Mouse (Mus musculus) testis, adult 2 months (tissue): Measurements from ENCODE around the gene Morc4.

ENCODE experiments used
- CTCF ChIP-seq: fragments of 200-500 bp; IDR thresholded peaks from 2 replicates; pipeline ENCODE4 v1.5.1; 2012; ENCODE audit warnings: low read depth, mild to moderate bottlenecking, inconsistent platforms, low read length, moderate library complexity; ENCODE audit not compliant: control insufficient read depth, insufficient read depth, insufficient replicate concordance
- POLR2A ChIP-seq: fragments of 200-500 bp; IDR thresholded peaks from 2 replicates; pipeline ENCODE4 v1.6.1; 2012; ENCODE audit warnings: low read depth, mild to moderate bottlenecking, inconsistent platforms, low read length, moderate library complexity; ENCODE audit not compliant: control insufficient read depth

DNA sequence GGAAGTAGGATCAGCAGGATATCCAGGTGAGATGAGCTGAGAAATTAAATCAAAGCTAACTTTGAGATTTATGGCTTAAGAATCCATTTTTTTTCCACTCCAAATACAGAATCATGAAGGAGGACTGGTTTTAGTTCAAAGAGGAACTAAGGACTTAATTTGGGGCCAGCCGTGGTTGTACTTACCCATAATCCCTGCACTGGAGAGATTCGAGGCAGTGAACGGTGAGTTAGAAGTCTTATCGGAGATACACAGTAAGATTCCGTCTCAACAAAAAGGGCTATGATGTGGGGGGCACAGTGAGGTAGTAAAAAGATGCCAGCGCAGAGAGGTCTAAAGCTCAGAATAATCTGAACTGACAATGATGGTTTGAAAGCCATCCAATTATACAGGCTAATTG lies 75.4 kb downstream of the Morc4 start:
- TF ChIP-seq CTCF, result no peak
- TF ChIP-seq POLR2A, result no peak
